Mouse (Mus musculus): ENCODE measurements around the gene Akirin2. TPM values are rescaled to one million over a fixed set of nuclear protein-coding genes. Genes with fewer than 3 reads are reported as not detected.

Gene Akirin2
- polyA plus RNA-seq, 1 experiment from 2014 or later, result 49.7 TPM

- Histone ChIP-seq H3K27me3 (replicated peaks; ENCODE audit: control insufficient read depth, insufficient read depth, low read length) (no peaks in the 10 kb centered on the region), H3K36me3 (ENCODE audit: control insufficient read depth, insufficient read depth, low read length) (0 out of 2 replicates have a peak, but pooled peaks cover 3% of the 10 kb centered on the region), H3K4me2 (ENCODE audit: low read length) (peak overlapping the region; percentile 73), H3K9ac (ENCODE audit: low read length) (peak overlapping the region; percentile 93), H3K4me1 (replicated peaks; ENCODE audit: control insufficient read depth, insufficient read depth, low read length) (peaks cover 10% of the 10 kb centered on the region), H3K9me3 (ENCODE audit: control insufficient read depth, low read length) (no peaks in the 10 kb centered on the region), H3K27ac (ENCODE audit: low read depth) (peak overlapping the region; percentile 92), H3K4me3 (ENCODE audit: low read depth, low read length) (peak overlapping the region; percentile 93)
- ATAC-seq (replicated peaks; ENCODE audit: low FRiP score, low TSS enrichment, low read depth) (peak; percentile 95), DNase-seq (ENCODE audit: low spot score) (peak; percentile 97)
- 3% methylated on average over 38 of the region's 38 CpGs for WGBS
Measured at GRCm38 (mm10) chr4:34549981-34550747, 573 bp upstream of the Akirin2 start.

GRCm38 (mm10) chr4:34551098-34551809 lies 517 bp downstream of the Akirin2 start:
- Histone ChIP-seq H3K27me3 (replicated peaks; ENCODE audit: control insufficient read depth, insufficient read depth, low read length) (no peaks in the 10 kb centered on the region), H3K4me3 (ENCODE audit: low read depth, low read length) (peak overlapping the region; percentile 93), H3K4me1 (replicated peaks; ENCODE audit: control insufficient read depth, insufficient read depth, low read length) (peaks cover 10% of the 10 kb centered on the region), H3K36me3 (ENCODE audit: control insufficient read depth, insufficient read depth, low read length) (0 out of 2 replicates have a peak, but pooled peaks cover 5% of the 10 kb centered on the region), H3K4me2 (ENCODE audit: low read length) (peak overlapping the region; percentile 73), H3K9ac (ENCODE audit: low read length) (peak overlapping the region; percentile 93), H3K9me3 (ENCODE audit: control insufficient read depth, low read length) (no peaks in the 10 kb centered on the region), H3K27ac (ENCODE audit: low read depth) (peak overlapping the region; percentile 92)
- ATAC-seq (replicated peaks; ENCODE audit: low FRiP score, low TSS enrichment, low read depth) (peak; percentile 60), DNase-seq (ENCODE audit: low spot score) (peak; percentile 80)
- under 1% methylated on average over 42 of the region's 50 CpGs for WGBS

- Histone ChIP-seq H3K9ac (ENCODE audit: low read length) (peak overlapping the region; percentile 93), H3K4me2 (ENCODE audit: low read length) (peak overlapping the region; percentile 73), H3K36me3 (ENCODE audit: control insufficient read depth, insufficient read depth, low read length) (0 out of 2 replicates have a peak, but pooled peaks cover 5% of the 10 kb centered on the region), H3K27me3 (replicated peaks; ENCODE audit: control insufficient read depth, insufficient read depth, low read length) (no peaks in the 10 kb centered on the region), H3K4me3 (ENCODE audit: low read depth, low read length) (peak overlapping the region; percentile 93), H3K27ac (ENCODE audit: low read depth) (no peak overlapping the region; the same call in 1 of the 2 replicates), H3K9me3 (ENCODE audit: control insufficient read depth, low read length) (no peaks in the 10 kb centered on the region), H3K4me1 (replicated peaks; ENCODE audit: control insufficient read depth, insufficient read depth, low read length) (peaks cover 13% of the 10 kb centered on the region)
- no peak for DNase-seq (ENCODE audit: low spot score)
- 8% methylated on average over 3 of the region's 3 CpGs for WGBS
- no peak for ATAC-seq (replicated peaks; ENCODE audit: low FRiP score, low TSS enrichment, low read depth)
Measured at GRCm38 (mm10) chr4:34551966-34552365, 1.2 kb downstream of the Akirin2 start.

- ATAC-seq (replicated peaks; ENCODE audit: low FRiP score, low TSS enrichment, low read depth) (no peak), DNase-seq (ENCODE audit: low spot score) (no peak)
- Histone ChIP-seq H3K27ac (ENCODE audit: low read depth) (no peak overlapping the region), H3K9me3 (ENCODE audit: control insufficient read depth, low read length) (no peaks in the 10 kb centered on the region), H3K27me3 (replicated peaks; ENCODE audit: control insufficient read depth, insufficient read depth, low read length) (no peaks in the 10 kb centered on the region), H3K4me1 (replicated peaks; ENCODE audit: control insufficient read depth, insufficient read depth, low read length) (peaks cover 15% of the 10 kb centered on the region), H3K36me3 (ENCODE audit: control insufficient read depth, insufficient read depth, low read length) (peaks cover 8% of the 10 kb centered on the region; the same call in 1 of the 2 replicates), H3K4me3 (ENCODE audit: low read depth, low read length) (no peak overlapping the region), H3K9ac (ENCODE audit: low read length) (no peak overlapping the region), H3K4me2 (ENCODE audit: low read length) (no peak overlapping the region)
- WGBS, result 63% methylated on average over 1 of the region's 1 CpGs
Measured at GRCm38 (mm10) chr4:34554596-34554995, 3.9 kb downstream of the Akirin2 start.

- H3K27ac ChIP-seq (ENCODE audit: low read depth), result no peak overlapping the region
- DNase-seq (ENCODE audit: low spot score) (no peak), ATAC-seq (replicated peaks; ENCODE audit: low FRiP score, low TSS enrichment, low read depth) (no peak)
- peaks cover 12% of the 10 kb centered on the region; the same call in 1 of the 2 replicates for H3K36me3 ChIP-seq (ENCODE audit: control insufficient read depth, insufficient read depth, low read length)
- 93% methylated on average over 3 of the region's 3 CpGs for WGBS
- no peak overlapping the region for H3K4me3 ChIP-seq (ENCODE audit: low read depth, low read length)
- H3K9ac ChIP-seq (ENCODE audit: low read length), result no peak overlapping the region
- H3K4me1 ChIP-seq (replicated peaks; ENCODE audit: control insufficient read depth, insufficient read depth, low read length), result peaks cover 15% of the 10 kb centered on the region
- no peaks in the 10 kb centered on the region for H3K9me3 ChIP-seq (ENCODE audit: control insufficient read depth, low read length)
- H3K27me3 ChIP-seq (replicated peaks; ENCODE audit: control insufficient read depth, insufficient read depth, low read length), result no peaks in the 10 kb centered on the region
- no peak overlapping the region for H3K4me2 ChIP-seq (ENCODE audit: low read length)
Measured at GRCm38 (mm10) chr4:34555604-34556003, 4.9 kb downstream of the Akirin2 start.

GRCm38 (mm10) chr4:34556183-34556582 lies 5.4 kb downstream of the Akirin2 start:
- DNase-seq (ENCODE audit: low spot score), result no peak
- Histone ChIP-seq H3K9ac (ENCODE audit: low read length) (no peak overlapping the region), H3K27me3 (replicated peaks; ENCODE audit: control insufficient read depth, insufficient read depth, low read length) (no peaks in the 10 kb centered on the region), H3K9me3 (ENCODE audit: control insufficient read depth, low read length) (no peaks in the 10 kb centered on the region), H3K36me3 (ENCODE audit: control insufficient read depth, insufficient read depth, low read length) (peaks cover 12% of the 10 kb centered on the region; the same call in 1 of the 2 replicates), H3K27ac (ENCODE audit: low read depth) (no peak overlapping the region), H3K4me3 (ENCODE audit: low read depth, low read length) (no peak overlapping the region), H3K4me2 (ENCODE audit: low read length) (no peak overlapping the region), H3K4me1 (replicated peaks; ENCODE audit: control insufficient read depth, insufficient read depth, low read length) (peaks cover 15% of the 10 kb centered on the region)
- no peak for ATAC-seq (replicated peaks; ENCODE audit: low FRiP score, low TSS enrichment, low read depth)

GRCm38 (mm10) chr4:34560971-34561370 lies 10.2 kb downstream of the Akirin2 start:
- H3K27ac ChIP-seq (ENCODE audit: low read depth), result no peak overlapping the region
- 58% methylated on average over 4 of the region's 4 CpGs for WGBS
- H3K27me3 ChIP-seq (replicated peaks; ENCODE audit: control insufficient read depth, insufficient read depth, low read length), result no peaks in the 10 kb centered on the region
- no peak overlapping the region for H3K4me3 ChIP-seq (ENCODE audit: low read depth, low read length)
- H3K4me1 ChIP-seq (replicated peaks; ENCODE audit: control insufficient read depth, insufficient read depth, low read length), result peaks cover 4% of the 10 kb centered on the region; the same call in 1 of the 2 replicates
- DNase-seq (ENCODE audit: low spot score) (no peak), ATAC-seq (replicated peaks; ENCODE audit: low FRiP score, low TSS enrichment, low read depth) (no peak)
- no peak overlapping the region for H3K9ac ChIP-seq (ENCODE audit: low read length)
- peaks cover 40% of the 10 kb centered on the region for H3K36me3 ChIP-seq (ENCODE audit: control insufficient read depth, insufficient read depth, low read length)
- H3K9me3 ChIP-seq (ENCODE audit: control insufficient read depth, low read length), result no peaks in the 10 kb centered on the region
- no peak overlapping the region for H3K4me2 ChIP-seq (ENCODE audit: low read length)

- ATAC-seq (replicated peaks; ENCODE audit: low FRiP score, low TSS enrichment, low read depth), result no peak
- no peak for DNase-seq (ENCODE audit: low spot score)
- Histone ChIP-seq H3K9ac (ENCODE audit: low read length) (no peak overlapping the region), H3K36me3 (ENCODE audit: control insufficient read depth, insufficient read depth, low read length) (peaks cover 81% of the 10 kb centered on the region), H3K4me1 (replicated peaks; ENCODE audit: control insufficient read depth, insufficient read depth, low read length) (no peaks in the 10 kb centered on the region), H3K27me3 (replicated peaks; ENCODE audit: control insufficient read depth, insufficient read depth, low read length) (no peaks in the 10 kb centered on the region), H3K4me2 (ENCODE audit: low read length) (no peak overlapping the region), H3K27ac (ENCODE audit: low read depth) (no peak overlapping the region), H3K9me3 (ENCODE audit: control insufficient read depth, low read length) (no peaks in the 10 kb centered on the region), H3K4me3 (ENCODE audit: low read depth, low read length) (no peak overlapping the region)
- WGBS, result 89% methylated on average over 6 of the region's 6 CpGs
Measured at GRCm38 (mm10) chr4:34566226-34566625, 15.5 kb downstream of the Akirin2 start.

Data from intestine, embryonic 14.5 days (tissue).